Mouse (Mus musculus) olfactory bulb, adult 2 months (tissue): ENCODE measurements around the gene Stk11. TPM values are rescaled to one million over a fixed set of nuclear protein-coding genes. Genes with fewer than 3 reads are reported as not detected.

Experiments
- H3K27ac ChIP-seq: fragments of 200-500 bp; 2 replicates; pipeline ENCODE4 v1.5.1; 2012; ENCODE audit warnings: low read depth, low read length; ENCODE audit not compliant: insufficient read depth
- H3K4me1 ChIP-seq: fragments of 200-500 bp; 2 replicates; pipeline ENCODE4 v1.6.1; 2012; ENCODE audit warnings: low read length; ENCODE audit not compliant: control insufficient read depth, insufficient read depth
- H3K4me3 ChIP-seq: fragments of 200-500 bp; 2 replicates; pipeline ENCODE4 v1.5.1; 2012; ENCODE audit warnings: mild to moderate bottlenecking, low read depth, low read length, moderate library complexity; ENCODE audit not compliant: insufficient read depth
- CTCF ChIP-seq: fragments of 200-500 bp; IDR thresholded peaks from 2 replicates; pipeline ENCODE4 v1.5.1; 2012; ENCODE audit warnings: low read depth, mild to moderate bottlenecking, low read length, moderate library complexity; ENCODE audit not compliant: insufficient read depth
- POLR2A ChIP-seq: fragments of 200-500 bp; IDR thresholded peaks from 2 replicates; pipeline ENCODE4 v1.6.1; 2012; ENCODE audit warnings: mild to moderate bottlenecking, low read depth, low read length, moderate library complexity; ENCODE audit not compliant: insufficient read depth
- WGBS: fragments of 180-500 bp; shearing (Covaris S2); methylation state at CpG from one replicate; pipeline ENCODE4 v1.1.7; 2018; 5-methylcytosine and 5-hydroxymethylcytosine counted together
- polyA plus RNA-seq: library from polyadenylated mRNA; stranded (reverse); fragments of >200 nt; gene quantifications from 2 replicates; pipeline ENCODE4 v1.2.4, GENCODE M21; 2012; ENCODE audit warnings: low replicate concordance; ENCODE audit not compliant: missing spikeins, insufficient read depth, insufficient read length

The Stk11 gene
- polyA plus RNA-seq, 1 experiment = not detected

DNA sequence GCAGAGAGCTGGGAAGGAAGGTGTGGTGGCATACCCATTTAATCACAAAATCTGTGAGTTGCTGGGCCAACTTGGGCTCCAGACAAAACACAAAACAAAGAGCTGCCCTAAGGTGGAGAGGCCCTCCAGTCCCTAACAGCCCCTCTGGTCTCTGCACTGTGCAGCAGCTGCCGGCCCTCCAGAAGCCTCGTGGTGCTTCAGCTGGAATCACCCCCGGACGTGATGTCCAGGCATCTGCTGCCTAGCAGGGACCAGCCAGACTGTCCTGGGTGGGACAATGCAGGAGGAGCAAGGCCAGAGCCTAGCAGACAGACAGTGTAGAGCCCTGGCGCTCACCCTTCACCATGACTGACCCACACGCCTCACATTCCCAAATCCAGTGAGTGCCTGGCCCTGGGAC, 24.1 kb upstream of the Stk11 start:
- no peak for TF ChIP-seq POLR2A
- no peak for TF ChIP-seq CTCF

DNA sequence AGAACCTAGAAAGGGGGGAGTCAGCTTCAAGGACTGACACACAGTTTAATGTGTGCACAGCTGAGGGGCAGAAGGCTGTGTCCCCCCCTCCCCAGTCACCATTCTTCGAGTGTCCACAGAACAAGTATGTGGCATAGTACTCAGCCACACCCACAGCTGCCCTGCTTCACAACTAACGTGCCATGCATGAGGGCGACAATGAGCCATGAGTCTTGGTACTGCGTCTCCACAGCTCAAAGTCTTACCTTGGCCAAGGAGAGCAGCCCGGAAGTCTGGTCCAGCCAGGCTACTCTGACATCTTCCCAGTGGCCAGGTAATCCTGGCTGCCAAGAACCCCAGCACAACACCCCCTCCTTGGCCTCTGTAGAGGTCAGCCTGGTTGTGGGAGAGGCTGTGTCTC, 22.9 kb upstream of the Stk11 start:
- Histone ChIP-seq H3K27ac (no peak overlapping the region), H3K4me1 (peaks cover 15% of the 10 kb centered on the region), H3K4me3 (no peak overlapping the region)
- TF ChIP-seq CTCF = no peak
- no peak for TF ChIP-seq POLR2A
- WGBS = 76% methylated on average over 5 of the region's 5 CpGs

More for the DNA sequence above, 24.1 kb upstream of the Stk11 start:
- peaks cover 16% of the 10 kb centered on the region for H3K4me1 ChIP-seq
- no peak overlapping the region for H3K27ac ChIP-seq
- H3K4me3 ChIP-seq = no peak overlapping the region
- WGBS = 86% methylated on average over 6 of the region's 6 CpGs

- Histone ChIP-seq H3K4me1 (peaks cover 16% of the 10 kb centered on the region), H3K27ac (no peak overlapping the region), H3K4me3 (no peak overlapping the region)
- 93% methylated on average over 6 of the region's 6 CpGs for WGBS
- TF ChIP-seq POLR2A (no peak), CTCF (no peak)
Observed at GRCm38 (mm10) chr10:80094085-80094484, 21.5 kb upstream of the Stk11 start.

- WGBS = 62% methylated on average over 3 of the region's 3 CpGs
- Histone ChIP-seq H3K27ac (no peak overlapping the region), H3K4me1 (peaks cover 16% of the 10 kb centered on the region), H3K4me3 (no peak overlapping the region)
- TF ChIP-seq CTCF (no peak), POLR2A (no peak)
Observed at GRCm38 (mm10) chr10:80094684-80095083, 20.9 kb upstream of the Stk11 start.

- Histone ChIP-seq H3K4me3 (no peak overlapping the region), H3K27ac (no peak overlapping the region), H3K4me1 (peaks cover 20% of the 10 kb centered on the region)
- no peak for TF ChIP-seq POLR2A
- TF ChIP-seq CTCF = no peak
- WGBS = 82% methylated on average over 5 of the region's 5 CpGs
Observed at GRCm38 (mm10) chr10:80095547-80095946, 20.1 kb upstream of the Stk11 start.

GRCm38 (mm10) chr10:80097275-80097674, 18.3 kb upstream of the Stk11 start:
- Histone ChIP-seq H3K27ac (no peak overlapping the region), H3K4me3 (no peak overlapping the region)
- no peak for TF ChIP-seq CTCF
- TF ChIP-seq POLR2A = no peak

DNA sequence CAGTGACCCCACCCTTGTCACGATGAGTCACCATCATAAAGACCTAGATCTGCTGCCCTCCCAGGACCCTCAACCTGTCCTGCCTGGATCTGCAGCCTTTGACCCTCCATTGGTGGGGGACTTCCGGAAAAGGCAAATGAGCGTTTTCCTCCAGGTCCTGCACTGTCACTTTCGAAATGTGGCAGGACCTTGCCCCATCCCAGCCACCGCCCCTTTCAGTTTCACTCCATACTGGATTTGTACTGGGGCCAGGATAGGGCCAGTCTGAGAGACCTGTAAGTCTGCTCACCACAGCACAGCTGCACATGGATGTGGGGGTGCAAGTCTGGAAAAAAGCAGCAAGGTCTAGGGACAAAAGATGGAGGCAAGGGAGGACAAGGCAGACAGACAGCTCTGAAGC, 17.0 kb upstream of the Stk11 start:
- WGBS = 93% methylated on average over 5 of the region's 5 CpGs
- Histone ChIP-seq H3K4me1 (peaks cover 30% of the 10 kb centered on the region), H3K4me3 (no peak overlapping the region), H3K27ac (no peak overlapping the region)
- TF ChIP-seq CTCF (no peak), POLR2A (no peak)

More at GRCm38 (mm10) chr10:80097275-80097674, 18.3 kb upstream of the Stk11 start:
- 24% methylated on average over 4 of the region's 7 CpGs for WGBS
- H3K4me1 ChIP-seq = peaks cover 32% of the 10 kb centered on the region

DNA sequence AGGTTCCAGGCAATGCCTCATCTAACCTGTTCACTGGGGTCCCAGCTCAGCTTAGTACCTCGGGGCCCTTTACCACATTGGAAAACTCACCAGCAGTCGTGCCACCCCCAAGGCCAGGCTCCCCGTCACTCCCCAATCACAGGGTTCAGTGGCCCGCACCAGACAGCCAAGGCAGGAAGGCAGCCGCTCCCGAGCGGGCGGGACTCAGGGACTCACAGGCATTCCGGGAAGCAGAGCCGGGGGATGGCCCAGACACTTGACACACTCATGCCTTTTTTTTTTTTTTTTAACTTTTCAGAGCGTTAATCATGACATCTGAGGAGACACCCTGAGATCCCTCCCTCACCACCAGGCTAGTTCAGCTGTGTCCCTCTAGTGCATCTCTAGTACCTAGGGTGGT, 14.6 kb upstream of the Stk11 start:
- TF ChIP-seq POLR2A (no peak), CTCF (no peak)
- Histone ChIP-seq H3K4me3 (no peak overlapping the region), H3K4me1 (peaks cover 23% of the 10 kb centered on the region), H3K27ac (no peak overlapping the region)
- WGBS = 65% methylated on average over 11 of the region's 11 CpGs

- under 1% methylated on average over 58 of the region's 59 CpGs for WGBS
- TF ChIP-seq POLR2A (peak; percentile 83), CTCF (no peak)
- Histone ChIP-seq H3K27ac (peak overlapping the region; percentile 47; the same call in 1 of the 2 replicates), H3K4me3 (peak overlapping the region; percentile 73), H3K4me1 (peaks cover 22% of the 10 kb centered on the region)
Observed at GRCm38 (mm10) chr10:80102216-80102915, 13.2 kb upstream of the Stk11 start.
